Mouse (Mus musculus): ENCODE data around the gene P4ha1. TPM values are rescaled to one million over a fixed set of nuclear protein-coding genes. Genes with fewer than 3 reads are reported as not detected.

Gene P4ha1
- polyA plus RNA-seq, 1 experiment from 2014 or later = 50.4 TPM

Other genes with a start within 250 kb of the P4ha1 start
- gene Sept10, start 101.4 kb upstream of the P4ha1 start, polyA plus RNA-seq (2016; fragmentation: Nextera tagmentation; extraction: Ambion mirVana) = 24.4 and 29.0 TPM in 2 replicates
- gene Sowahc, start 101.3 kb upstream of the P4ha1 start, polyA plus RNA-seq (2016; fragmentation: Nextera tagmentation; extraction: Ambion mirVana) = 19.6 and 20.8 TPM in 2 replicates
- gene Gm10273, start 72.3 kb downstream of the P4ha1 start, polyA plus RNA-seq (2016; fragmentation: Nextera tagmentation; extraction: Ambion mirVana) = 5.1 TPM in 1 of 2 replicates, not detected in the other
- gene Pla2g12b, start 80.4 kb downstream of the P4ha1 start, polyA plus RNA-seq (2016; fragmentation: Nextera tagmentation; extraction: Ambion mirVana) = not detected in 2 replicates
- gene Oit3, start 118.5 kb downstream of the P4ha1 start, polyA plus RNA-seq (2016; fragmentation: Nextera tagmentation; extraction: Ambion mirVana) = 0.59 and 0.68 TPM in 2 replicates

Measured in hindbrain, embryonic 12.5 days (tissue).